Mouse (Mus musculus) stomach, postnatal 0 days (tissue): ENCODE data around the gene Cdan1. TPM values are rescaled to one million over a fixed set of nuclear protein-coding genes. Genes with fewer than 3 reads are reported as not detected.
A peak's percentile ranks its signal among the peaks of the same experiment; 100 is the strongest.

Source experiments
- ATAC-seq: fragments of 200-750 bp; cut with Nextera tagmentation; 2 replicates; pipeline ENCODE4 v1.8.0; 2017; ENCODE audit not compliant: low FRiP score, low TSS enrichment
- DNase-seq: peaks from one replicate; pipeline ENCODE4 v3.0.0-alpha.2; 2016; ENCODE audit warnings: low spot score
- H3K27ac ChIP-seq: fragments of 300-500 bp; sonication (generic); replicated peaks from 2 replicates; pipeline ENCODE4 v1.5.1; 2014; ENCODE audit warnings: mild to moderate bottlenecking, control low read depth
- H3K27me3 ChIP-seq: fragments of 300-500 bp; sonication (generic); 2 replicates; pipeline ENCODE4 v1.6.1; 2014; ENCODE audit warnings: low read length; ENCODE audit not compliant: control insufficient read depth, insufficient read depth
- H3K36me3 ChIP-seq: fragments of 300-500 bp; sonication (generic); 2 replicates; pipeline ENCODE4 v1.6.1; 2014; ENCODE audit warnings: low read length, mixed read lengths; ENCODE audit not compliant: control insufficient read depth, insufficient read depth
- H3K4me1 ChIP-seq: fragments of 300-500 bp; sonication (generic); replicated peaks from 2 replicates; pipeline ENCODE4 v1.6.1; 2014; ENCODE audit warnings: antibody characterized with exemption; ENCODE audit not compliant: control insufficient read depth, insufficient read depth
- H3K4me2 ChIP-seq: fragments of 300-500 bp; sonication (generic); replicated peaks from 2 replicates; pipeline ENCODE4 v1.6.1; 2014; ENCODE audit warnings: low read depth, mild to moderate bottlenecking, control low read depth, moderate library complexity
- H3K4me3 ChIP-seq: fragments of 300-500 bp; sonication (generic); 2 replicates; pipeline ENCODE4 v1.5.1; 2014; ENCODE audit warnings: low read depth, low read length, control low read depth
- H3K9ac ChIP-seq: fragments of 300-500 bp; sonication (generic); 2 replicates; pipeline ENCODE4 v1.6.1; 2014; ENCODE audit warnings: mild to moderate bottlenecking, low read length, control low read depth, mixed read lengths
- H3K9me3 ChIP-seq: fragments of 300-500 bp; sonication (generic); 2 replicates; pipeline ENCODE4 v1.6.1; 2016; ENCODE audit warnings: low read length; ENCODE audit not compliant: control insufficient read depth
- CTCF ChIP-seq: IDR thresholded peaks from 2 replicates; pipeline ENCODE4 v1.5.1; 2016; ENCODE audit warnings: antibody characterized with exemption, low read depth, mild to moderate bottlenecking, moderate library complexity
- EP300 ChIP-seq: optimal IDR thresholded peaks from 2 replicates; pipeline ENCODE3; 2016; ENCODE audit warnings: antibody characterized with exemption
- WGBS: fragments of 180-500 bp; shearing (Covaris S2); extraction: QIAGEN DNeasy Blood & Tissue Kit; methylation state at CpG from one replicate; pipeline ENCODE4 v1.1.7; 2014; 5-methylcytosine and 5-hydroxymethylcytosine counted together
- polyA plus RNA-seq: library from polyadenylated mRNA; unstranded; fragments of >200 nt; fragmentation: Nextera tagmentation; extraction: Ambion mirVana; gene quantifications from 2 replicates; pipeline ENCODE4 v1.2.1, GENCODE M21; 2015

The Cdan1 gene
- polyA plus RNA-seq, 1 experiment from 2014 or later: 2.5 TPM

DNA sequence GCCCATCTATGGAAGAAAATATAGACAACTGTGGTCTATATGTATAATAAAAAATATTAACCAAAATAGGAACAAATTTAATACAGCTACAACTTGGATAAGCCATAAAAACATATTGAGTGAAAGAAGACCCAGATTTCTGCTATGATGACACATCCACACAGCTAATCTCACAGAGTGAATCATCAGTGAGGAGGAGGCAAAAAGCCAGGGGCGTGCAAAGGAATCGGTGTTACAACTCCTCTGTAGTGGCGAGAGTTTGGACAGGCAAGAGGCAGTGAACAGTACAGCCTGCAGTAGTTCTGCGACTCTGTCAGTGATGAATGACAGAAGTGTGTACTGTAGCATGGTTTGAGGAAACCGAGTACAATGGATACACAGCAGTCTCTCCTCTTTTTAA lies 17.4 kb upstream of the Cdan1 start:
- DNase-seq: no peak
- Histone ChIP-seq H3K4me3 (no peak overlapping the region), H3K27ac (no peak overlapping the region), H3K9me3 (no peaks in the 10 kb centered on the region), H3K9ac (no peak overlapping the region), H3K4me2 (no peak overlapping the region), H3K4me1 (no peaks in the 10 kb centered on the region), H3K27me3 (no peaks in the 10 kb centered on the region), H3K36me3 (peaks cover 10% of the 10 kb centered on the region; the same call in 1 of the 2 replicates)
- ATAC-seq: peak; percentile 26; the same call in 1 of the 2 replicates
- no peak for TF ChIP-seq EP300
- TF ChIP-seq CTCF: no peak
- 51% methylated on average over 5 of the region's 5 CpGs for WGBS

DNA sequence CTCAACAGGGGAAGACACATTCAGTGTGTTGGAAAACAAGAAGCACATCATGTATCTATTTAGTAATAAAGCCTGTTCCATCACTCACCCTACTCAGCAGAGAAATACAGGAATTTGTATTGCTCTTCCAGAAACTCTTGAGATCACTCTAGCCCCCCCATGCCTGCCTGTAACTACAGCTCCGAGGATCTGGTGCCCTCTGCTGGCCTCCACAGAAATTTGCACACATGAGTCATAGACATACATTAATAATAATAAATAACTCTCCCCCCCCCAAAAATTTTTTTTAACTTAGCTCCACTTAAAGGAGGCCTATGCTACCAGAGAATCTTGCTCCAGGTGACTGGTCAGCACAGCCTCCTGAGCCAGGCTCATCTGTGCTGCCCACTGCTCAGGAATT lies 16.6 kb upstream of the Cdan1 start:
- no peaks in the 10 kb centered on the region for H3K27me3 ChIP-seq
- DNase-seq (peak; percentile 53), ATAC-seq (no peak)
- no peak overlapping the region for H3K27ac ChIP-seq
- WGBS: 9% methylated on average over 1 of the region's 1 CpGs
- no peak overlapping the region for H3K4me3 ChIP-seq
- H3K4me1 ChIP-seq: no peaks in the 10 kb centered on the region
- peaks cover 10% of the 10 kb centered on the region; the same call in 1 of the 2 replicates for H3K36me3 ChIP-seq
- H3K4me2 ChIP-seq: no peak overlapping the region
- H3K9ac ChIP-seq: no peak overlapping the region
- TF ChIP-seq EP300 (no peak), CTCF (peak; percentile 77)
- H3K9me3 ChIP-seq: no peaks in the 10 kb centered on the region

DNA sequence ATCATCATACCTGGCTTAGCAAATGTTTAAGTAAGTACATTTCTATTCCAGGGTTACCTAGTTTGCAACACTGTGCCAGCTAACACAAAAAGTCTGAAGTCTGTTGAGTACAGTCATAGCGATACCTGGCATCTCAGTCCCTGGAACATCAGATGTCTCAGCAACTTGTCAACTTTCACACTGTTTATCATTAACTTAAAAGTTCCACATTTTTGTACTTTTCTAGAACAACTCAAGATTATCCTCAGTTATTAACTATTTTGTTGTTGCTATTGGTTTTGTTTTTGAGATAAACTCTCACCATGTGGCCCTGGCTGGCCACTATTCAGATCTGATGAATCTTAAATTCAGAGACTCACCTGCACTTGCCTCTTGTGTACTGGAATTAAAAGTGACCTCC lies 13.5 kb upstream of the Cdan1 start:
- TF ChIP-seq EP300 (no peak), CTCF (no peak)
- Histone ChIP-seq H3K9ac (no peak overlapping the region), H3K4me3 (no peak overlapping the region), H3K9me3 (no peaks in the 10 kb centered on the region), H3K36me3 (peaks cover 12% of the 10 kb centered on the region; the same call in 1 of the 2 replicates), H3K27ac (no peak overlapping the region), H3K27me3 (no peaks in the 10 kb centered on the region), H3K4me2 (no peak overlapping the region), H3K4me1 (no peaks in the 10 kb centered on the region)
- no peak for ATAC-seq
- WGBS: 100% methylated on average over 1 of the region's 1 CpGs
- no peak for DNase-seq

DNA sequence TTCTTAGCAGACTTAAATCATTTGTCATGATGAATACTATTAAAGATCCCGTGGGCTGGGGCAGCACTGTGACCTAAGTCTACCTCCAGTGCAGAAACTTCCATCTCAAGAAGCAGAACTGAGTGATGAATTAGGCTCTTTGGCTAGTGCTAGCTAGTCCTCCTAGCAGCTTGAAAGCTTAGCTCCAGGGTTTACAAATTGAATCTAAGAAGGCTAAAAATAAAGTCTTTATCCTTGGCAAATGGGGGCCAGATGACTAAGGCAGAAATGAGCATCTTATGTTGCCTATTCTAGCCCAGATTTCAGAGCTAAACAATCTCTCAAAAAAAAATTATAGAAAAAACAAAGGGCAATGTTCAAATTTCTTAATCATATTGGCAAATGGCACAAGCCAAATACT lies 10.8 kb upstream of the Cdan1 start:
- no peak for TF ChIP-seq CTCF
- TF ChIP-seq EP300: no peak
- DNase-seq (no peak), ATAC-seq (no peak)
- H3K27ac ChIP-seq: no peak overlapping the region
- peaks cover 12% of the 10 kb centered on the region; the same call in 1 of the 2 replicates for H3K36me3 ChIP-seq
- no peaks in the 10 kb centered on the region for H3K27me3 ChIP-seq
- H3K9me3 ChIP-seq: no peaks in the 10 kb centered on the region
- H3K4me3 ChIP-seq: no peak overlapping the region
- no peak overlapping the region for H3K4me2 ChIP-seq
- H3K4me1 ChIP-seq: no peaks in the 10 kb centered on the region
- 26% methylated on average over 1 of the region's 1 CpGs for WGBS
- H3K9ac ChIP-seq: no peak overlapping the region

DNA sequence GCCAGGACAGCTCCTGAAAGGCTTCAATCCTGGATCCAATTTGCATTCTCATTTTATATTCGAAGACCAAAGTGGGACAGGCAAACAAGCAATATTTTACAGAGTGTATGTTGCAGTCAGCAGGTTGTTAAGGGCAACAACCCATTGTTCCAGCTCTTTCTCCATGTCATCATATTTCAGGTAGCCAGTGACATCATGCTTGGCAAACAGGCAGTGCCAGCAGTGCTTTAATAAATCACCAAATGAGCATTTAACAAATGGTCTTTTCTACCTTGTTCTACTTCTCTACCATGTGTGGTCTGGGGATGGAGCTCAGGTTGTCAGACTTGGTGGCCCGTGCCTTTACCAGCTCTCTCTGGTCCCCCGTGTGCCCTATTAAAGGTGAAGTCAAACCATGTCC lies 8.2 kb upstream of the Cdan1 start:
- Histone ChIP-seq H3K27ac (no peak overlapping the region), H3K4me3 (no peak overlapping the region), H3K27me3 (no peaks in the 10 kb centered on the region), H3K36me3 (peaks cover 3% of the 10 kb centered on the region; the same call in 1 of the 2 replicates), H3K4me1 (no peaks in the 10 kb centered on the region), H3K4me2 (no peak overlapping the region), H3K9me3 (no peaks in the 10 kb centered on the region), H3K9ac (no peak overlapping the region)
- WGBS: 85% methylated on average over 3 of the region's 3 CpGs
- DNase-seq (no peak), ATAC-seq (no peak)
- TF ChIP-seq EP300: no peak
- no peak for TF ChIP-seq CTCF

DNA sequence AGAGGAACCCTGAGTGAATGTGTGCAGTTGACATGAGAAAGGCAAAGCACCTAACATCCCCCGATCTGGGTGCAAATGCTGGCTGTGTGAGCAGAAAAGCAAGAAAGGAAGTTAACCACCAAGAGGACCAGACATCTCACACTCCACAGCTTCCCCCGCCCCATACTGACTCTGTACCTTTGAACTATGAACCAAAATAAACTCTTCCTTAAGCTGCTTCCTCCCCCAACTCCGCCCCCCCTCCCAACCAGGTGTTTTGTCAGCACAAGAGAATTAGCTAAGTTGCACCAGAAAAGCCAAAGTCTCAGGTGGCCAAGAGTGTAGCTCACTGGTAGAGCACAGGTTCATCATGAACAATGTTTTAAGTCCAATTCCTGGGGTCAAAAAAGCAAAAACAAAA lies 3.2 kb upstream of the Cdan1 start:
- H3K27ac ChIP-seq: no peak overlapping the region
- H3K4me2 ChIP-seq: no peak overlapping the region
- no peaks in the 10 kb centered on the region for H3K4me1 ChIP-seq
- WGBS: 70% methylated on average over 3 of the region's 3 CpGs
- H3K9ac ChIP-seq: no peak overlapping the region
- no peaks in the 10 kb centered on the region for H3K27me3 ChIP-seq
- DNase-seq (no peak), ATAC-seq (no peak)
- H3K4me3 ChIP-seq: no peak overlapping the region
- TF ChIP-seq EP300: no peak
- TF ChIP-seq CTCF: no peak
- H3K9me3 ChIP-seq: no peaks in the 10 kb centered on the region
- H3K36me3 ChIP-seq: no peaks in the 10 kb centered on the region
